Mouse (Mus musculus) CD8-positive naive resting alpha-beta T cell, adult 57 days (primary cell): ENCODE measurements around the gene Isca2. TPM values are rescaled to one million over a fixed set of nuclear protein-coding genes. Genes with fewer than 3 reads are reported as not detected.

Experiments
- total RNA-seq: library from RNA; stranded (reverse); gene quantifications from one replicate; pipeline ENCODE4 v1.2.4, GENCODE M21; 2023

The Isca2 gene
- total RNA-seq: 38.3 TPM

GRCm38 (mm10) chr12:84772726-84773441, at the start of gene Isca2, which contains the start of gene Npc2:
Gene Isca2, plus strand, starts transcription at chr12:84773251.
Gene Npc2, minus strand, starts transcription at chr12:84773152.

Other genes starting within 250 kb of the Isca2 start
- not detected for gene Vsx2, start 203.5 kb upstream of the Isca2 start, total RNA-seq
- gene Abcd4, start 155.8 kb upstream of the Isca2 start, total RNA-seq: 18.3 TPM
- not detected for gene Vrtn, start 132.2 kb upstream of the Isca2 start, total RNA-seq
- not detected for gene Syndig1l, start 74.4 kb upstream of the Isca2 start, total RNA-seq
- gene Npc2, start 99 bp upstream of the Isca2 start, total RNA-seq: 225 TPM
- gene Ltbp2, start 103.3 kb downstream of the Isca2 start, total RNA-seq: not detected
- gene Fcf1, start 197.6 kb downstream of the Isca2 start, total RNA-seq: 100 TPM
- gene Arel1, start 197.6 kb downstream of the Isca2 start, total RNA-seq: 35.9 TPM
- 84.9 TPM for gene Ylpm1, start 223.1 kb downstream of the Isca2 start, total RNA-seq